Mouse (Mus musculus) midbrain, embryonic 14.5 days (tissue): ENCODE results near the gene Slc2a12. TPM values are rescaled to one million over a fixed set of nuclear protein-coding genes. Genes with fewer than 3 reads are reported as not detected.

ENCODE experiments used
- ATAC-seq: fragments of 200-750 bp; cut with Nextera tagmentation; 2 replicates; pipeline ENCODE4 v1.8.0; 2017; ENCODE audit warnings: moderate number of reproducible peaks, moderate library complexity; ENCODE audit not compliant: low FRiP score, low TSS enrichment
- DNase-seq: peaks from one replicate; pipeline ENCODE4 v3.0.0-alpha.2; 2015
- H3K27ac ChIP-seq: fragments of 300-500 bp; sonication (generic); replicated peaks from 2 replicates; pipeline ENCODE4 v1.5.1; 2014; ENCODE audit warnings: mild to moderate bottlenecking, low read depth, low read length, moderate library complexity
- H3K27me3 ChIP-seq: fragments of 300-500 bp; sonication (generic); 2 replicates; pipeline ENCODE4 v1.6.1; 2014; ENCODE audit warnings: low read length, control low read depth, mixed read lengths; ENCODE audit not compliant: control insufficient read depth, insufficient read depth
- H3K36me3 ChIP-seq: fragments of 300-500 bp; sonication (generic); 2 replicates; pipeline ENCODE4 v1.6.1; 2014; ENCODE audit warnings: low read length, control low read depth; ENCODE audit not compliant: control insufficient read depth, insufficient read depth
- H3K4me1 ChIP-seq: fragments of 300-500 bp; sonication (generic); 2 replicates; pipeline ENCODE4 v1.6.1; 2014; ENCODE audit warnings: mild to moderate bottlenecking, antibody characterized with exemption, low read length, control low read depth; ENCODE audit not compliant: control insufficient read depth, insufficient read depth
- H3K4me2 ChIP-seq: fragments of 300-500 bp; sonication (generic); 2 replicates; pipeline ENCODE4 v1.6.1; 2014; ENCODE audit warnings: mild to moderate bottlenecking, low read length, moderate library complexity
- H3K4me3 ChIP-seq: fragments of 300-500 bp; sonication (generic); replicated peaks from 2 replicates; pipeline ENCODE4 v1.5.1; 2014; ENCODE audit warnings: low read depth, low read length
- H3K9ac ChIP-seq: fragments of 300-500 bp; sonication (generic); replicated peaks from 2 replicates; pipeline ENCODE4 v1.6.1; 2014; ENCODE audit warnings: mild to moderate bottlenecking, low read length, moderate library complexity
- H3K9me3 ChIP-seq: fragments of 300-500 bp; sonication (generic); 2 replicates; pipeline ENCODE4 v1.6.1; 2016; ENCODE audit warnings: low read length, control low read depth, mixed read lengths; ENCODE audit not compliant: control insufficient read depth
- WGBS: fragments of 180-500 bp; shearing (Covaris S2); extraction: QIAGEN DNeasy Blood & Tissue Kit; methylation state at CpG from one replicate; pipeline ENCODE4 v1.1.7; 2014; 5-methylcytosine and 5-hydroxymethylcytosine counted together
- polyA plus RNA-seq: library from polyadenylated mRNA; unstranded; fragments of >200 nt; fragmentation: Nextera tagmentation; extraction: Ambion mirVana; gene quantifications from 2 replicates; pipeline ENCODE4 v1.2.1, GENCODE M21; 2014

Slc2a12 gene
- polyA plus RNA-seq, 1 experiment from 2014 or later, result 4.6 TPM

DNA sequence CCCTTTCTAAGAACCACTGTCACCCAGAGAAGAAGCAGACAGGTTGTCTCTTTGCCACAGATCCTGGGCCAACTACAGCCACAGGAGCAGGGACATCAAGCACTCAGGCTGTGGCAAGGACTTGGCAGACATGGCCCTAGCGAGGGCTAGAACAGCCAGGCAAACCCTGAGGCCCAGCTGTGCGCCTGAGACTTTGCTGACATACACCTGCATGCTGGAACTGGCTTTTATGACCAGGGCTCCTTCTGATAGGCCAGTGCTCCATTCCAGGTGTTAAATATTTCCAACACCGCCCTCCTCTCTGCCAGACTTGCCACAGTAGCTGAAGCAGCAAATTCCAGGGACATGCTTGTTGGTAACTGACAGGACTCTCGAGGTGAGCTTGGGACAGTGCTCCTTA is 3.9 kb downstream of the Slc2a12 start:
- no peak overlapping the region for H3K4me2 ChIP-seq
- no peaks in the 10 kb centered on the region for H3K9me3 ChIP-seq
- no peaks in the 10 kb centered on the region for H3K27me3 ChIP-seq
- ATAC-seq (no peak), DNase-seq (no peak)
- 0 out of 2 replicates have a peak, but pooled peaks cover 6% of the 10 kb centered on the region for H3K4me1 ChIP-seq
- H3K9ac ChIP-seq, result no peak overlapping the region
- H3K27ac ChIP-seq, result no peak overlapping the region
- H3K36me3 ChIP-seq, result no peaks in the 10 kb centered on the region
- WGBS, result 93% methylated on average over 4 of the region's 4 CpGs
- no peak overlapping the region for H3K4me3 ChIP-seq

DNA sequence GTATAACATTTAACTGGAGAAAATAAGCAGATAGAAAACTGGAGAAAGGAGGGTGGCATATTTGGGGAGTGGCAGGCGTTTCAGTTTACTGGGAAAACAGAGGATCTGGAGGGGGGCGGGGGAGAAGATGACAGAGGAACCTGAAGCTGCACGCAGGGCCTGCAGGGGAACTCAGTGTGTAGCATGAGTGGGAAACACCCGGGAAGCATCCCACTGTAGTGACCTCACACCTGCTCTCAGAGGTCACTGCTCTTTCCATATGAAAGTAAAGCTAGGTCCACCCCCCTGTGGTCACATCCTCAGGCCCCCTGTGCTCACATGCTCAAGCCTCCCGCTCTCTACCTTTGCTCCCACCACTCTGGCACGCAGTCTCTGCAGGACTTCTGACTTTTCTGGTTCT is 9.0 kb downstream of the Slc2a12 start:
- WGBS, result 65% methylated on average over 6 of the region's 6 CpGs
- H3K4me3 ChIP-seq, result no peak overlapping the region
- no peaks in the 10 kb centered on the region for H3K9me3 ChIP-seq
- ATAC-seq (no peak), DNase-seq (no peak)
- no peaks in the 10 kb centered on the region for H3K36me3 ChIP-seq
- H3K9ac ChIP-seq, result no peak overlapping the region
- H3K4me2 ChIP-seq, result no peak overlapping the region
- peaks cover under 1% of the 10 kb centered on the region; the same call in 1 of the 2 replicates for H3K4me1 ChIP-seq
- H3K27ac ChIP-seq, result no peak overlapping the region
- H3K27me3 ChIP-seq, result no peaks in the 10 kb centered on the region

DNA sequence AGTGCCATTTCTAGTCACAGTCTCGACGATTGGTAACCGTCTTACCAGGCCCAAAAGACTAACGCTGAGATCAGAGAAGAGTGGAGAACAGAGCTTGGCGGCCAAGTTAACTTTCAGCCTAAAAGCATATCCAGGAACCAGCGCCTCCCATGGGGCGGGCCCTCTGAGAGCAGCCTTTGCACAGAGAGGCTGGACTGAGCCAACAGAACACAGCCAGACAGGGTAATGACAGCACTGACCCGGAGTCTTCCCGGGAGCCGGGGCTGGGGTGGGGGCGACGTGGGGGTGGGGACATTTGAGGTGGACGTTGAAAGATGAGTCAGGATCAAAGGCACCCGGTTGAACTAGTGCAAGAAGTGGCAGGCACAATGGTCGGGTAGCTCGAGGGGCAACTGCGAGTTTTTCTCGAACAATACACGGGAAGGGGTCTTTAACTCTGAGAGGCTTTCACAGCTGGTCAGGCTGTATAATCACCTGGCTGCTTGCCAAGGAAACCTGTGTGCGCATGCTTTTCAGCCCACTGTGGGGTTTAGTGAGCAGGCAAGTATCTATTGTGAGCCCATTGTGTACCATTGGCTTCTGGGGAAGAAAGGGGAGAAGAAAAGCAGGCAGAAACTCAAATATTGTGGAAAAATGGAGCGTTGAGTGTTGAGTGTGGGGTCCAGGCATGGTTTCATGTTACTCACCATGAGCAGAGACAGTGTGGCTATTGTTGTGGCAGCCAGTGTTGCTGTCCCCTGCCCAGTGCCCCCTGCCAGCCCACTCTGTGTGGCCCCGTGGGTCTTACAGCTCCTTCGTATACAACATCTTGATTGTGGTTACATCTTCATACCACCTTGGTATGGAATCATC is 13.9 kb downstream of the Slc2a12 start:
- DNase-seq, result peak; percentile 95
- no peaks in the 10 kb centered on the region for H3K27me3 ChIP-seq
- H3K4me1 ChIP-seq, result peaks cover 7% of the 10 kb centered on the region; the same call in 1 of the 2 replicates
- 17% methylated on average over 23 of the region's 23 CpGs for WGBS
- ATAC-seq, result peak; percentile 90
- peak overlapping the region; percentile 77 for H3K27ac ChIP-seq
- H3K9me3 ChIP-seq, result no peaks in the 10 kb centered on the region
- no peak overlapping the region for H3K9ac ChIP-seq
- H3K4me3 ChIP-seq, result no peak overlapping the region; the same call in 1 of the 2 replicates
- H3K36me3 ChIP-seq, result no peaks in the 10 kb centered on the region
- peak overlapping the region; percentile 42 for H3K4me2 ChIP-seq

DNA sequence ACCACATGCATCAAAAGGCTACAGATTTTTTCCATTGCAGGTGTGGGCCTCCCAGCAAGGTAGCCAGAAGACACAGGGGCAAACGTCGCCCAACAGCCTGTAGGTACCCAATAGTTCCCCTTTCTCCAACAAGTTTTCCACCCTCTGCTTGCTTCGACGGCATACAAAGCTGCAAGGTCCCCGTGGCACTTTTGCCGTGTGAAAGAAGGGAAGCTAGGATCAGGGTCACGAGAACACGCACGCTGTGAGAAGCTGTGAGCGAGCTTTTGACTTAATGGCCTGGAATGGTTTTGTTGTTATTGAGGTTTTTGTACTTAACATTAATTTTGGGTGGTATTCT is 14.5 kb downstream of the Slc2a12 start:
- Histone ChIP-seq H3K4me1 (peaks cover 7% of the 10 kb centered on the region; the same call in 1 of the 2 replicates), H3K27ac (peak overlapping the region; percentile 77), H3K4me3 (no peak overlapping the region), H3K9me3 (no peaks in the 10 kb centered on the region), H3K27me3 (no peaks in the 10 kb centered on the region), H3K36me3 (no peaks in the 10 kb centered on the region), H3K9ac (no peak overlapping the region), H3K4me2 (peak overlapping the region; percentile 42; the same call in 1 of the 2 replicates)
- DNase-seq (no peak), ATAC-seq (no peak)
- 71% methylated on average over 10 of the region's 10 CpGs for WGBS

DNA sequence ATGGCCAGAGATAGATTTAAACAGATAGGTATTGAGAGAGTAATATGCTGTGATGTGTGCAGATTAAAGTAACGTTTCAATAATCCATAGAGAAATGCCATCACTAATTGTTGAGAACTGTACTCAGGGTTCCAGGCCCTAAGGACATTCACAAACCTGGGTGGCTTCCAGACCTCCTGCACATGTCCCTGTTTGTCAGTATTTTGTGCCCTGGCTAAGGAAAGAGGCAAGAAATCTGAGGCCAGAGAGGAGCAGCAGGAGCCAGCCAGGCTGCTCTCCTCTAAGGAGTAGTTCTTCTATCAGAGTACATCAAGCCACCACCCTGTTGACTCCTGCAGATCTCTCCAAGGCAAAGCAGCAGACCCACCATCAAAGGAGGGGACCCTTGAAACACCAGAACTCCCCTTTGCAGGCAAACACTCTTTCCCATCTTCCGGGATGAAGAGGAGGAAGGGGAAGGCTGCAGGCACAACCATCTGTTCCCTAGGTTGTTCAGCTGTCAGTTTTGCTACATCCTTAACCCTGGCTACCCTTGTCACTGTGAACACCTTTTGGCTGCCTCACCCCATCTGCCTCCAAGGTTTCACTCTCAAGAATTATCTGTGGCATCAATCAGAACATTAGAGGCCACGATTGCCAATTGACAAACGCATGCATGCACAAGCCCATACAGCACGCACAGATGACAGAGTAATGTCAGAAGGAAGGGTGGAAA is 15.6 kb downstream of the Slc2a12 start:
- Histone ChIP-seq H3K4me2 (no peak overlapping the region), H3K9me3 (no peaks in the 10 kb centered on the region), H3K4me3 (no peak overlapping the region), H3K36me3 (no peaks in the 10 kb centered on the region), H3K4me1 (peaks cover 7% of the 10 kb centered on the region; the same call in 1 of the 2 replicates), H3K27ac (no peak overlapping the region), H3K27me3 (no peaks in the 10 kb centered on the region), H3K9ac (no peak overlapping the region)
- WGBS, result 92% methylated on average over 5 of the region's 5 CpGs
- ATAC-seq, result no peak
- no peak for DNase-seq

DNA sequence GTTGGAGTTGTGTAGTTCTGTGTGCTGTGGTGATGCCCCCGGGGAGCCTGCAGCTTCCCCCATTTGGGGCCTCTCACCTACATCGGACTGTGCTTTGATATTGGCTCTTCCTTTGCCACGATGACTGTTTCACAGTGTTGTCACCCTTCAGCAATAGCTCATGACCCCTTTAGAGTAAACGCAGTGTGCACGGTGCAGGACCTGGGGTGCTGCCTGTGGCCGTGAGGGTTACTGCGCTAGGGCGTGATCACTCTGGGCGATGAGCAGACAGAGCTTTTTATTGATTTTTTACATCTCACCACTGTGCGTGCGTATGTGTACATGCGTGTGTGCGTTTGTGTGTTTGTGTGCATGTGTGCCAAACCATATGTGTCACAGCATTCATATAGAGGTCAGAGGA is 23.7 kb downstream of the Slc2a12 start:
- ATAC-seq (no peak; the same call in 1 of the 2 replicates), DNase-seq (no peak)
- no peaks in the 10 kb centered on the region for H3K4me1 ChIP-seq
- H3K4me2 ChIP-seq, result no peak overlapping the region
- no peak overlapping the region for H3K27ac ChIP-seq
- no peak overlapping the region for H3K4me3 ChIP-seq
- 94% methylated on average over 13 of the region's 13 CpGs for WGBS
- H3K9ac ChIP-seq, result no peak overlapping the region
- no peaks in the 10 kb centered on the region for H3K27me3 ChIP-seq
- no peaks in the 10 kb centered on the region for H3K36me3 ChIP-seq
- no peaks in the 10 kb centered on the region for H3K9me3 ChIP-seq

DNA sequence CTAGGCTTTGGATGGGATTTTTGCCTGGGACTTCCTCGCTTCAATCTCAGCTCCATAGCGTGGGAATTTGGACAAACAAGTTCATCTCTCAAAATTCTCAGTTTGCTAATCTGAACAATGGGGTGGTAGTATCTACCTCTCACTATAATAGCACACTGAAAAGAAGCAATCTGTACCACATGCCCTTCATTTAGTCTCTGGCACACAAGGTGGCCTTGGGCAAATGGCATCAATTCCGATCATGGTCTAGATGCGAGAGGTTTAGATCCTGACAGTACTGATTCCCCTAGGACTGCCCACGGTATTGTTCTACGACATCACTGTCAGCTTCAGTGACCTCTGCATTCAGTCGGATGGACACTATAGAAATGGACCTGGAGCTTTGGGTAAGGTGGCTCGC is 29.4 kb downstream of the Slc2a12 start:
- H3K9me3 ChIP-seq, result no peaks in the 10 kb centered on the region
- no peaks in the 10 kb centered on the region for H3K36me3 ChIP-seq
- ATAC-seq (no peak), DNase-seq (no peak)
- H3K4me1 ChIP-seq, result no peaks in the 10 kb centered on the region
- no peaks in the 10 kb centered on the region for H3K27me3 ChIP-seq
- 92% methylated on average over 8 of the region's 8 CpGs for WGBS
- H3K4me2 ChIP-seq, result no peak overlapping the region
- no peak overlapping the region for H3K9ac ChIP-seq
- H3K4me3 ChIP-seq, result no peak overlapping the region
- no peak overlapping the region for H3K27ac ChIP-seq

DNA sequence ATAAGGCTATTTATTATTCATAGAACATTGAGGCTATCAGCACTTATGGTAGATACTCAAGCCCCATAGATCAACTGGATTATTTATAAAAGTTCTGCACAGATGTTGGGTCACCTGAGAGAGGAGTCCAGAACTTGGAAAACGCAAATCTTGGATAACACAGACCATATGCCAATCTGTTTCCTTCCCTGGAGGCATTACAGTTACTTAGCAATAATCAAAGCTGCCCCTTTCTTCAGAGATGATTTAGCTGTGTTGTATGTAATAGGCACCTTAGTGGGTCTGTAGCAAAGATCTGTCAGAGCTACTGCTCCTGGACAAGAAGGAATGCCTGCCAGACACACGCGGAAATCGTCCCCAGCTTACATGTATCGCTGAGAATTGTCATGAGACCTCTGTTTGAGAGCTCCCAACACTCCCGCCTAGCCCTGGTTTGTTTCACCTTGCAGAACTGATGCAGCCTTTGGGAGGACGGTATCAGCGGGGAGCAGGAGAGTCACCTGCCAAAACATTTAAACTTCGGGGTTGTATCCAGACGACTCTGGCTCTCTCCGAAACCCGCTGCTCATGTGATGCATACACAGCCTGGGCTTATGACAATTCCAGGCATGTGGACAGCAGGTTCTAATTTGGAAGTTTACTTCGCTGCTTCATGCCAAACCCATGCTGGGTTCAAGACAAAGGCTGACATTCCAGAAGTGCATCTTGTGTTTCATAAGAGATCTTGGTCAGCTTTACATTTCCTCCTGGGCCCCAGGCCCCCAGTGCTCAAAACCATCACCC is 31.2 kb downstream of the Slc2a12 start:
- no peaks in the 10 kb centered on the region for H3K36me3 ChIP-seq
- no peak overlapping the region for H3K4me2 ChIP-seq
- H3K9ac ChIP-seq, result no peak overlapping the region
- H3K4me1 ChIP-seq, result no peaks in the 10 kb centered on the region
- ATAC-seq (no peak), DNase-seq (no peak)
- no peaks in the 10 kb centered on the region for H3K27me3 ChIP-seq
- H3K27ac ChIP-seq, result no peak overlapping the region
- no peaks in the 10 kb centered on the region for H3K9me3 ChIP-seq
- 73% methylated on average over 13 of the region's 13 CpGs for WGBS
- no peak overlapping the region for H3K4me3 ChIP-seq
